Mouse (Mus musculus): ENCODE results near the gene Casp7.
"Not testable (repeated sequence)": the region's sequence is repeated elsewhere in the genome, so short reads cannot be mapped to it uniquely, and the experiment has no call there.

Gene Casp7

GRCm38 (mm10) chr19:56396669-56397621, at the start of gene Casp7:
Casp7 (plus strand) TSS chr19:56397129.
- peak; percentile 48 to 66 for DNase-seq

- DNase-seq, result no peak
Observed at GRCm38 (mm10) chr19:56349295-56349694, 47.6 kb upstream of the Casp7 start.

GRCm38 (mm10) chr19:56353689-56354088, 43.2 kb upstream of the Casp7 start:
- DNase-seq, result no peak

- DNase-seq, result no peak
Observed at GRCm38 (mm10) chr19:56355201-56355600, 41.7 kb upstream of the Casp7 start.

GRCm38 (mm10) chr19:56356480-56357373, 40.2 kb upstream of the Casp7 start:
- peak; percentile 35 to 72 for DNase-seq

- DNase-seq, result not testable (repeated sequence)
Observed at GRCm38 (mm10) chr19:56357374-56357708, 39.6 kb upstream of the Casp7 start.

- no peak for DNase-seq
Observed at GRCm38 (mm10) chr19:56358890-56359289, 38.0 kb upstream of the Casp7 start.

GRCm38 (mm10) chr19:56363721-56364460, 33.0 kb upstream of the Casp7 start:
- DNase-seq, result no peak

- DNase-seq, result no peak
Observed at GRCm38 (mm10) chr19:56364563-56364962, 32.4 kb upstream of the Casp7 start.

GRCm38 (mm10) chr19:56366168-56366567, 30.8 kb upstream of the Casp7 start:
- DNase-seq, result no peak

- no peak for DNase-seq
Observed at GRCm38 (mm10) chr19:56366625-56367024, 30.3 kb upstream of the Casp7 start.

GRCm38 (mm10) chr19:56367778-56368177, 29.2 kb upstream of the Casp7 start:
- DNase-seq, result no peak

GRCm38 (mm10) chr19:56368912-56369311, 28.0 kb upstream of the Casp7 start:
- no peak for DNase-seq

GRCm38 (mm10) chr19:56370389-56371150, 26.4 kb upstream of the Casp7 start:
- no peak for DNase-seq

- no peak for DNase-seq
Observed at GRCm38 (mm10) chr19:56372226-56372625, 24.7 kb upstream of the Casp7 start.

GRCm38 (mm10) chr19:56373246-56373645, 23.7 kb upstream of the Casp7 start:
- no peak for DNase-seq

- no peak for DNase-seq
Observed at GRCm38 (mm10) chr19:56374011-56374410, 22.9 kb upstream of the Casp7 start.

GRCm38 (mm10) chr19:56378007-56378406, 18.9 kb upstream of the Casp7 start:
- no peak for DNase-seq

GRCm38 (mm10) chr19:56378554-56379172, 18.3 kb upstream of the Casp7 start:
- DNase-seq, result no peak

GRCm38 (mm10) chr19:56380341-56380740, 16.6 kb upstream of the Casp7 start:
- DNase-seq, result no peak

- no peak for DNase-seq
Observed at GRCm38 (mm10) chr19:56381407-56381806, 15.5 kb upstream of the Casp7 start.

GRCm38 (mm10) chr19:56385546-56385945, 11.4 kb upstream of the Casp7 start:
- no peak for DNase-seq
